Mouse (Mus musculus): ENCODE measurements around the gene Slc9b1.

Gene Slc9b1

DNA sequence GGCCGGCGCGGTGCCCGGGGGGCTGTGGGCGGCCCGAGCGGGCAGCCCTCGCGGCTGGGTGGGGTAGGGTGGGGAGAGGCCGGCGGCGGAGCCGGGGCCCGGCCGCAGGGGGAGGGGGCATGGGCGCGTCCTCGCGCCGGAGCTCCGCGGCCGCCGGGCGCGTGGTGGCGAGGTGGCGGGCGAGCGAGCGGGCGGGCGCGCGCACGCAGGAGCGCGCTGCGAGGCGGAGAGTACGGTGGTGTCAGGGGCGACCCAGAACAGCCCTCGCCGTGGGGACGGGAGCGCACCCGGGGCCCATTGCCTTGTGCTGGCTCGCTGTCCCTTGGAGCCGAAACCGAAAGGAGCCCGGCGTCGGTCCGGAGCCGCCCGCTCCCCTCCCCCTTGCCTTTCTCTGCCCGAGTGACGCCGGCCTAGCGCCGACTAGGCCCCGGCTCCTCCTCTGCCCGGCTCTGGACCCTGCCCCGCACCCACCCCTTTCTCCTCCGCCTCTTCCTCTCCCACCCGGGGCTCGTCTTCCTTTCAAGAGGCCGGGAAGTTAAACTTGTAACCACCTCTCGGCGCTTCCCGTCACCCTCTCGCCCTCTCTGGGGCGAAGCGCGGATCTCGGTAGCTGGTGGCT, 91.2 kb downstream of the Slc9b1 start:
- DNase-seq = peak; percentile 77 to 80

- peak in 1 of 2 experiments; percentile 18 for DNase-seq
Measured at GRCm38 (mm10) chr3:135439651-135440050, 91.8 kb downstream of the Slc9b1 start.

- peak; percentile 68 to 72 for DNase-seq
Measured at GRCm38 (mm10) chr3:135440221-135440620, 92.4 kb downstream of the Slc9b1 start.

DNA sequence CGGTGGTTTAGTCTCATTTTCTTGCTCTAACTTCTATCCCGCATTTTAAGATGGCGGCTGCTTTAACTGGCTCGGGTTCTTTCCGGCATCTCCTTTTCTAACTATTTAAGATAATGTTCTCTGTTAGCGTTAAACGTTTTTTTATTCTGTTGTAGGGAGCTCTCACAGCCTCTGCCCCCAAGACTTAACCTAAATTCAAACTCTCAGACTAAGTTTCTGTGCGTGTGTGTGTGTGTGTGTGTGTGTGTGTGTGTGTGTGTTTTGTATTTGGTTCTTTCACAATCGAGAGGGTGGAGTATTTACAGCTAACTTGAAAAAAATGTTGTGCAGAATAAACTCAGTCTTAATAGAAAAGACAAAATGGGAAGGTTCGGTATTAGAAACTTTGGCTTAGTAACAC, 92.8 kb downstream of the Slc9b1 start:
- no peak for DNase-seq

DNA sequence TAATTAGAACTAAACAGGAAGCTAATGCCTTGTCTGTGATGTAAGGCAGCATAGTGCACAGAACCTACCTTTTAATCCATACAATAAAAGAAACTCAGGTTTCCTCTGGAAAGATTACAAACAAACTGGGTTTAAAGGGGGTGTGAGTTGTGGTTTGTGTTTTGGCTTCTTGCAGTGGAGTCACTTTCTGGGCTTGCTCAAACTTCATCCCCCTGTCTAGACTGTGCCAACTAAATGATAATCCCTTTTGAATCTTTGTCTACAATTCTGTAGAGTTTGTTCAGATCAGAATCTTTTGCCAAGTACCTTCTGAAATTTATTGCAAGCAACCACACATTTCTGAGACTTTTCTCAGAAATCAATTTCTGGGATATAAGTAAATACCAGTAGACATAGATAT, 97.1 kb downstream of the Slc9b1 start:
- no peak for DNase-seq
